Mouse (Mus musculus) embryonic facial prominence, embryonic 11.5 days (tissue): ENCODE measurements around the gene 4921507P07Rik. TPM values are rescaled to one million over a fixed set of nuclear protein-coding genes. Genes with fewer than 3 reads are reported as not detected.
A peak's percentile ranks its signal among the peaks of the same experiment; 100 is the strongest.

Experiments used
- ATAC-seq: fragments of 200-750 bp; cut with Nextera tagmentation; replicated peaks from 2 replicates; pipeline ENCODE4 v1.8.0; 2017; ENCODE audit warnings: low read depth; ENCODE audit not compliant: insufficient number of reproducible peaks, low FRiP score, low TSS enrichment
- DNase-seq: peaks from one replicate; pipeline ENCODE4 v3.0.0-alpha.2; 2015; ENCODE audit warnings: low spot score
- H3K27ac ChIP-seq: fragments of 300-500 bp; sonication (generic); replicated peaks from 2 replicates; pipeline ENCODE4 v1.5.1; 2014; ENCODE audit warnings: mild to moderate bottlenecking, low read depth, low read length, control low read depth
- H3K27me3 ChIP-seq: fragments of 300-500 bp; sonication (generic); 2 replicates; pipeline ENCODE4 v1.6.1; 2014; ENCODE audit warnings: mild to moderate bottlenecking, low read length, moderate library complexity, mixed read lengths; ENCODE audit not compliant: control insufficient read depth, insufficient read depth
- H3K36me3 ChIP-seq: fragments of 300-500 bp; sonication (generic); replicated peaks from 2 replicates; pipeline ENCODE4 v1.6.1; 2014; ENCODE audit warnings: low read depth, mild to moderate bottlenecking, low read length, moderate library complexity, mixed read lengths; ENCODE audit not compliant: control insufficient read depth, insufficient read depth
- H3K4me1 ChIP-seq: fragments of 300-500 bp; sonication (generic); 2 replicates; pipeline ENCODE4 v1.6.1; 2014; ENCODE audit warnings: low read length, mixed read lengths; ENCODE audit not compliant: control insufficient read depth, insufficient read depth
- H3K4me2 ChIP-seq: fragments of 300-500 bp; sonication (generic); 2 replicates; pipeline ENCODE4 v1.6.1; 2014; ENCODE audit warnings: low read depth, mild to moderate bottlenecking, control low read depth, low read length, moderate library complexity
- H3K4me3 ChIP-seq: fragments of 300-500 bp; sonication (generic); 2 replicates; pipeline ENCODE4 v1.5.1; 2014; ENCODE audit warnings: low read depth, low read length, control low read depth
- H3K9ac ChIP-seq: fragments of 300-500 bp; sonication (generic); replicated peaks from 2 replicates; pipeline ENCODE4 v1.6.1; 2014; ENCODE audit warnings: mild to moderate bottlenecking, control low read depth, low read length
- H3K9me3 ChIP-seq: fragments of 300-500 bp; sonication (generic); replicated peaks from 2 replicates; pipeline ENCODE4 v1.6.1; 2016; ENCODE audit warnings: mild to moderate bottlenecking, low read length, inconsistent platforms, mixed read lengths; ENCODE audit not compliant: control insufficient read depth
- WGBS: fragments of 180-500 bp; shearing (Covaris S2); extraction: QIAGEN DNeasy Blood & Tissue Kit; methylation state at CpG from one replicate; pipeline ENCODE4 v1.1.7; 2014; 5-methylcytosine and 5-hydroxymethylcytosine counted together
- polyA plus RNA-seq: library from polyadenylated mRNA; unstranded; fragments of >200 nt; fragmentation: Nextera tagmentation; extraction: Ambion mirVana; gene quantifications from 2 replicates; pipeline ENCODE4 v1.2.1, GENCODE M21; 2014

The 4921507P07Rik gene
- polyA plus RNA-seq, 1 experiment from 2014 or later = 0.87 TPM

- Histone ChIP-seq H3K27me3 (no peaks in the 10 kb centered on the region), H3K9ac (no peak overlapping the region), H3K4me3 (no peak overlapping the region), H3K4me2 (no peak overlapping the region), H3K4me1 (no peaks in the 10 kb centered on the region), H3K36me3 (no peaks in the 10 kb centered on the region), H3K27ac (no peak overlapping the region), H3K9me3 (no peaks in the 10 kb centered on the region)
- no peak for ATAC-seq
- WGBS = 85% methylated on average over 3 of the region's 3 CpGs
- DNase-seq = no peak
Observed at GRCm38 (mm10) chr6:50535346-50535745, 61.1 kb downstream of the 4921507P07Rik start.

GRCm38 (mm10) chr6:50531920-50532319, 64.5 kb downstream of the 4921507P07Rik start:
- DNase-seq (peak; percentile 15), ATAC-seq (no peak)
- Histone ChIP-seq H3K27ac (no peak overlapping the region), H3K27me3 (no peaks in the 10 kb centered on the region), H3K9ac (no peak overlapping the region), H3K4me2 (no peak overlapping the region), H3K36me3 (no peaks in the 10 kb centered on the region), H3K4me1 (no peaks in the 10 kb centered on the region), H3K9me3 (no peaks in the 10 kb centered on the region), H3K4me3 (no peak overlapping the region)
- 62% methylated on average over 8 of the region's 8 CpGs for whole genome bisulfite sequencing

DNA sequence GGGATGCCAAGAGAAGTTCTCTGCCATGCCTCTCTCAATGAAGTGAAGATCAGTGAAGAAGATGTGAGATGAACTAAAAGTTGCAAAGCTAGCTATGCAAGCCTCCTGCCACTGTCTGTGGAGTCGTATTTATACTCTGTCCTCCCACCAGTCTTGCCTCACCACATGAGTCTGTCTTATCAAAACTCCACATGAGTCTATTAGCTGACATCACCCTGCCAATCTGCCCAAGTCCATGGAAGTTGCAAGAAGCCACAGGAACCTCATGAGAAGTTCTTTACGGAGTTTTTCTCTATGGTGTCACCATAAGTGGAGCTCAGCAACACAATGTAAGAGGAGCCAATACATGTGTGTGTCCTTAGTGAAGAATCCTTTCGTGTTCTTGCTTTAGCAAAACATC, 65.4 kb downstream of the 4921507P07Rik start:
- Histone ChIP-seq H3K4me1 (no peaks in the 10 kb centered on the region), H3K27ac (no peak overlapping the region), H3K9ac (no peak overlapping the region), H3K9me3 (no peaks in the 10 kb centered on the region), H3K36me3 (no peaks in the 10 kb centered on the region), H3K4me2 (no peak overlapping the region), H3K27me3 (no peaks in the 10 kb centered on the region), H3K4me3 (no peak overlapping the region)
- ATAC-seq (no peak), DNase-seq (no peak)
- 63% methylated on average over 3 of the region's 3 CpGs for WGBS

- DNase-seq = no peak
- H3K36me3 ChIP-seq = no peaks in the 10 kb centered on the region
- no peak overlapping the region for H3K4me2 ChIP-seq
- no peak overlapping the region for H3K4me3 ChIP-seq
- 92% methylated on average over 11 of the region's 11 CpGs for WGBS
- H3K27ac ChIP-seq = no peak overlapping the region
- H3K9ac ChIP-seq = no peak overlapping the region
- no peaks in the 10 kb centered on the region for H3K27me3 ChIP-seq
- ATAC-seq = no peak
- H3K9me3 ChIP-seq = no peaks in the 10 kb centered on the region
- no peaks in the 10 kb centered on the region for H3K4me1 ChIP-seq
Observed at GRCm38 (mm10) chr6:50529194-50529593, 67.2 kb downstream of the 4921507P07Rik start.

DNA sequence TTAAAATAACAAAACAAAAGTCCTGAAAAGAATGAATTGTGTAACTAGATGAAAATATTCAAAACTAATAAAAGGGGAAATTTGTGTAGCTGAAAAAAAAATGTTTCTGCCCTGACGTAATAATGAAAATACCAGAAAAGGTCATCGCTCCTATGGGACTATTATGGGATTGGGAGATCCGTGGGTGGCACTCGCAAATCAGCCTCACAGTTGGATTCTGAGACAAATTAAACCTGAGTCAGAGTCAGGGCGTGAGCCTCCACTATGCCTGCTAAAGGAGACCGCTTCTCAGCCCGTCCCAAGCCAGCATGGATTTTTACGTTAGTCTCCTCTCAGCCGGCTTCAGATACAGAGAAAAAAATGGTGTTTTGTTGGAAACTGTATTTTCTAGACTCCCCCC, 69.0 kb downstream of the 4921507P07Rik start:
- DNase-seq (no peak), ATAC-seq (no peak)
- H3K4me1 ChIP-seq = no peaks in the 10 kb centered on the region
- H3K36me3 ChIP-seq = no peaks in the 10 kb centered on the region
- 68% methylated on average over 9 of the region's 9 CpGs for WGBS
- H3K27ac ChIP-seq = no peak overlapping the region
- no peak overlapping the region for H3K4me3 ChIP-seq
- H3K27me3 ChIP-seq = no peaks in the 10 kb centered on the region
- H3K9ac ChIP-seq = no peak overlapping the region
- H3K9me3 ChIP-seq = no peaks in the 10 kb centered on the region
- no peak overlapping the region for H3K4me2 ChIP-seq

DNA sequence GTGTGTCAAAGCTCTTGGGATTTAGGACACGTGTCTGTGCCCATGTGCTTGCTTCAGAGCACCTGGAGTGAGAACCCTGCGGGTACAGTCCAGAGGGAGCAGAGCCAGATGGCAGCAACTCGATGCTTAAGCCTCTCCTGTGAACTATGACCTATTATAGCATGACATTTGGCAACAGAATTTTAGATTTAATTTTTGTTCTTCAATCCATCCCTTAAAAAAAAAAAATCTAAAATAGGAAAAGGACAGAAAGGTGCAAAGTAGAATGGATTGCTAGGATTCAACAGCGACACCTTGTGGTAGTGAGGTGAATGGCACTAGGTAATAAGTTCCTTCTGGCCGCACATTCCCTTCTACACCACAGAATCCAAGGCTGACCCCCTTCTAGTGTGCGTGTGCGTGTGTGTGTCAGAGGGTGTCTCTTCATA, 69.8 kb downstream of the 4921507P07Rik start:
- Histone ChIP-seq H3K9me3 (no peaks in the 10 kb centered on the region), H3K27ac (no peak overlapping the region), H3K4me2 (no peak overlapping the region), H3K27me3 (no peaks in the 10 kb centered on the region), H3K4me3 (no peak overlapping the region), H3K9ac (no peak overlapping the region), H3K4me1 (no peaks in the 10 kb centered on the region), H3K36me3 (no peaks in the 10 kb centered on the region)
- WGBS = 30% methylated on average over 7 of the region's 7 CpGs
- DNase-seq (peak; percentile 83), ATAC-seq (0 out of 2 replicates have a peak, but pooled peaks have one; percentile 39)

GRCm38 (mm10) chr6:50525846-50526245, 70.6 kb downstream of the 4921507P07Rik start:
- H3K4me2 ChIP-seq = no peak overlapping the region
- no peak overlapping the region for H3K9ac ChIP-seq
- no peaks in the 10 kb centered on the region for H3K9me3 ChIP-seq
- no peaks in the 10 kb centered on the region for H3K27me3 ChIP-seq
- no peaks in the 10 kb centered on the region for H3K4me1 ChIP-seq
- no peaks in the 10 kb centered on the region for H3K36me3 ChIP-seq
- no peak overlapping the region for H3K27ac ChIP-seq
- no peak for DNase-seq
- WGBS = 69% methylated on average over 8 of the region's 8 CpGs
- no peak overlapping the region for H3K4me3 ChIP-seq
- no peak for ATAC-seq

GRCm38 (mm10) chr6:50524261-50524896, 72.1 kb downstream of the 4921507P07Rik start:
- Histone ChIP-seq H3K4me2 (no peak overlapping the region), H3K4me3 (no peak overlapping the region), H3K36me3 (no peaks in the 10 kb centered on the region), H3K27ac (no peak overlapping the region), H3K4me1 (no peaks in the 10 kb centered on the region), H3K27me3 (no peaks in the 10 kb centered on the region), H3K9ac (no peak overlapping the region), H3K9me3 (no peaks in the 10 kb centered on the region)
- DNase-seq (no peak), ATAC-seq (no peak)
- WGBS = 87% methylated on average over 10 of the region's 10 CpGs
